Mouse (Mus musculus) cortical plate, adult 2 months (tissue): ENCODE results near the gene Pik3ap1. TPM values are rescaled to one million over a fixed set of nuclear protein-coding genes. Genes with fewer than 3 reads are reported as not detected.
"Not testable (repeated sequence)": the region's sequence is repeated elsewhere in the genome, so short reads cannot be mapped to it uniquely, and the experiment has no call there.

Experiments used
- H3K27ac ChIP-seq: fragments of 200-500 bp; 2 replicates; pipeline ENCODE4 v1.5.1; 2012; ENCODE audit warnings: low read length, control low read depth, inconsistent platforms; ENCODE audit not compliant: insufficient read depth
- H3K4me1 ChIP-seq: fragments of 200-500 bp; 2 replicates; pipeline ENCODE4 v1.6.1; 2011; ENCODE audit warnings: low read length; ENCODE audit not compliant: control insufficient read depth, insufficient read depth
- H3K4me3 ChIP-seq: fragments of 200-500 bp; 2 replicates; pipeline ENCODE4 v1.5.1; 2011; ENCODE audit warnings: mild to moderate bottlenecking, low read length, control low read depth; ENCODE audit not compliant: insufficient read depth
- CTCF ChIP-seq: fragments of 200-500 bp; IDR thresholded peaks from 2 replicates; pipeline ENCODE4 v1.5.1; 2011; ENCODE audit warnings: mild to moderate bottlenecking, control low read depth, low read length; ENCODE audit not compliant: insufficient read depth; ENCODE audit errors: extremely low read depth
- POLR2A ChIP-seq: fragments of 200-500 bp; IDR thresholded peaks from 2 replicates; pipeline ENCODE4 v1.6.1; 2011; ENCODE audit warnings: mild to moderate bottlenecking, low read length, control low read depth; ENCODE audit not compliant: insufficient read depth; ENCODE audit errors: extremely low read depth
- polyA plus RNA-seq: library from polyadenylated mRNA; depleted of rRNA; stranded (reverse); fragments of >200 nt; gene quantifications from 2 replicates; pipeline ENCODE4 v1.2.3, GENCODE M21; 2012

Pik3ap1 gene
- polyA plus RNA-seq, 1 experiment: 2.6 TPM

DNA sequence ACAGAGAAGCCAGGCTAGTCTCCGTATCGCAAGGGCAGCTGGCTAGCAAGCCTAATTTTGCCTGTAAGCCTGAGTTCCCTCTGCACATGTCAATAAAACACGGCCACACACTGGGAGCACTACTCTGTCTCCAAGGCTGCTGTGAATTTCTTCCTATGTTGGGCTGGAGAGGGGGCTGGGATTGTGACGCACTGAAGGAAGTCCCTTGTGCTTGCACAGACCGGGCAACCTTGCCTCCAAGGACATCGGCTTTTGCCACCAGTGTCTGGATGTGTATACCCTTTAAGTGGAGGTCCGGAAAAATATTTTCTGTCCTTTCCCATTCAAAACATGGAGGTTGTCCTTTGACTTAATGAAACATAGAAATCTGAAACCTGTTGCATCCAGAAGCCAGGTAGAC lies 70.2 kb downstream of the Pik3ap1 start:
- Histone ChIP-seq H3K27ac (no peak overlapping the region), H3K4me3 (no peak overlapping the region), H3K4me1 (no peaks in the 10 kb centered on the region)
- TF ChIP-seq CTCF (no peak), POLR2A (no peak)

- Histone ChIP-seq H3K4me1 (no peaks in the 10 kb centered on the region), H3K4me3 (no peak overlapping the region), H3K27ac (no peak overlapping the region)
- no peak for TF ChIP-seq POLR2A
- TF ChIP-seq CTCF: peak; percentile 6; the same call in 1 of the 2 replicates
Observed at GRCm38 (mm10) chr19:41313663-41314062, 71.2 kb downstream of the Pik3ap1 start.

GRCm38 (mm10) chr19:41312587-41312986 lies 72.3 kb downstream of the Pik3ap1 start:
- not testable (repeated sequence) for H3K4me3 ChIP-seq, H3K4me1 ChIP-seq, H3K27ac ChIP-seq

DNA sequence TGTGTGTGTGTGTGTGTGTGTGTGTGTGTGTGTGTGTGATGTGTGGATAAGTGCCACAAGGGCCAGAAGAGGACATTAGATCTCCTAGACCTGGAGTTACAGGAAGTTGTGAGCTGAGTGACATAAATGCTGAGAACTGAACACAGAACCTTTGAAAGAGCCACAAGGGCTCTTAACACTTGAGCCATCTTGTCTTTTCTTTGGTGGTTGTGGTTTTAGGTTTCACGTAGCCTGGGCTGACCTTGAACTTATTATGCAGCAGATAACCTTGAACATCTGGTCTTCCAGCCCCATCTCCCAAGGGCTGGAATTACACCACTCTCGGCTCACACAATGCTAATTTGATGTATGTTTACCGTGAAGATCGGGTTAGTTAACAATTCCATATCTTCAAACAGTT lies 72.9 kb downstream of the Pik3ap1 start:
- Histone ChIP-seq H3K4me1 (no peaks in the 10 kb centered on the region), H3K4me3 (no peak overlapping the region), H3K27ac (no peak overlapping the region)
- TF ChIP-seq POLR2A (no peak), CTCF (no peak)

- H3K4me3 ChIP-seq: peak overlapping the region; percentile 28
- no peak for TF ChIP-seq CTCF
- TF ChIP-seq POLR2A: peak; percentile 20; the same call in 1 of the 2 replicates
- H3K27ac ChIP-seq: no peak overlapping the region
- no peaks in the 10 kb centered on the region for H3K4me1 ChIP-seq
Observed at GRCm38 (mm10) chr19:41310971-41311703, 73.8 kb downstream of the Pik3ap1 start.

DNA sequence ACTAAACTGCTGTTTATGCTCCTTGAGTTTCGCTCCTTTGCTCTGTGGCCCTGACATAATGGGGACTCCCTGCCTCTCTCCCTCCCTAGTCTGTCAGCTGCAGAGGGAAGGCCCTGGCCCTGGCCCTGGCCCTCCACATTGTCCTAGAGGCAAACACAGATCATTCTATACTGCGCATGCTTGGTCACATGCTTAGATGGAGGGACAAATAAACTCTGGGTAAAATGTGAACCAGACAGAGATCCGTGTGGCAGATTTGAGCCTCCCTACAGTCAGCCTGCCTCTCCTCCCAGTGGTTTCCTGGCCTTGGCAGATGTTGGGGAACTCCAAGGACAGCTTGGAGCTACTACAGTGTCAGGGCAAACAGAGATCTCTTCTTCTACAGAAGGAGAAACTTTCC lies 81.0 kb downstream of the Pik3ap1 start:
- TF ChIP-seq CTCF: no peak
- no peak for TF ChIP-seq POLR2A
- H3K4me3 ChIP-seq: no peak overlapping the region
- no peaks in the 10 kb centered on the region for H3K4me1 ChIP-seq
- H3K27ac ChIP-seq: no peak overlapping the region

GRCm38 (mm10) chr19:41303433-41303832 lies 81.5 kb downstream of the Pik3ap1 start:
- TF ChIP-seq CTCF (no peak), POLR2A (no peak)
- Histone ChIP-seq H3K27ac (no peak overlapping the region), H3K4me1 (no peaks in the 10 kb centered on the region), H3K4me3 (no peak overlapping the region)

DNA sequence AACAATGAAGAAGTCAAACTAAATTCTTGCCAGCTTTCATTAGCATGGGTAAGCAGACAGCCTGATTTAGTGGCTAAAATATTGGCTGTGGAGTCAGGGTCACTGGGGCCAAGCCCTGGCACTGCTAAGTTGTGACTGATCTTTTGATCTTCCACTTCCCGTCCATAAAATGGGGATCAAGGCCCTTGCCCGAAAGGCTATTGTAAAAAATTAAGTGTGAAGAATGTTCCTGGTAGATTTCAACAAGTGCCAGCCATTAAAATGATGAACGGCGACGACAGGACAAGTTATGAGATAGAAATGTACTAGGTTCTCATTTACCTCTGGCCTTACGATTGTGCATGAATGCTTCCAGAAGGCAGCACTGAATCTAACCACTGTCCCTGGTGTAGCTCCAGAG lies 83.0 kb downstream of the Pik3ap1 start:
- TF ChIP-seq POLR2A (no peak), CTCF (no peak)

GRCm38 (mm10) chr19:41299446-41299845 lies 85.5 kb downstream of the Pik3ap1 start:
- Histone ChIP-seq H3K27ac (no peak overlapping the region), H3K4me3 (no peak overlapping the region), H3K4me1 (no peaks in the 10 kb centered on the region)
- TF ChIP-seq CTCF (no peak), POLR2A (no peak)

More for the DNA sequence above, 83.0 kb downstream of the Pik3ap1 start:
- Histone ChIP-seq H3K4me3 (no peak overlapping the region), H3K27ac (no peak overlapping the region), H3K4me1 (no peaks in the 10 kb centered on the region)

DNA sequence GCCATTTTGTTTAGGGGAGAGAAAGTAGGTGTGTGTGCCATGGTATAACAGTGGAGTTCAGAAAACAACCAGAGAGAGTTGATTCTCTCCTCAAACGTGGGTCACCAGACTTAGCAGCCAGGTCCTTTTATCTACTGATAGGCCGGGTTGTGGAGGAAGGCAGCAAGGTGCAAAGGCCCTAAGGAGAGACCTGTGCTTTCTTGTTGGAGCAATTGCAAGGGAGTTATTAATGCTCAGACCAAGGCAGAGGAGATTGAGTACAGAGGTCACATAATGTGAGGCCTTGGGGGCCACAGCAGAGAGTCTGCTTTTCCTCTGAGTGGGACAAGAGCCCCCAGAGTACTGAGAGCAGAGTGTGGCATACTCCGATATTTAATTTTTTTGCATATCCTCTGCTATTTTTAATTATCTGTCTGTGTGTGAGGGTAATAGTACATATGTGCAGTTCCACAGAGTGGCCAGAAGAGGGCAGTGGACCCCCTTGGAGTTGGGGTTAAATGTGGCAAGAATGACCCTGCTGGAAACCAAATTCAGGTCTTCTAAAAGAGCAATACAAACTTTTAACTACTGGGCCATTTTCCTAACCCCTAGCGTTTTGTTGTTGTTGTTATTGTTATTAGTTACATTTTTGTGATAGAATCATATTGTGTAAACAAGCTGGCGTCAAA lies 93.8 kb downstream of the Pik3ap1 start:
- H3K4me3 ChIP-seq: no peak overlapping the region
- H3K4me1 ChIP-seq: no peaks in the 10 kb centered on the region
- peak; percentile 26; the same call in 1 of the 2 replicates for TF ChIP-seq CTCF
- no peak for TF ChIP-seq POLR2A
- H3K27ac ChIP-seq: no peak overlapping the region
